Mouse (Mus musculus) heart, postnatal 36 days (tissue): ENCODE data around the gene Arl6ip6. TPM values are rescaled to one million over a fixed set of nuclear protein-coding genes. Genes with fewer than 3 reads are reported as not detected.

Source experiments
- DNase-seq, 2 experiments: peaks; one replicate each; pipeline ENCODE4 v3.0.0; 2021 to 2022
- intact Hi-C: fragments of 180-260 bp; cut with DNase I; formaldehyde crosslinking; loops from one replicate; pipeline ENCODE4 v1.15.1; 2025
- total RNA-seq, 2 experiments: library from RNA; stranded (reverse); gene quantifications; 2 replicates each; pipeline ENCODE4 v1.2.3; 2021

The Arl6ip6 gene
- 10 to 100 TPM; 12.5 to 13.2 TPM for total RNA-seq

- intact Hi-C loops, result loop anchor here (5.0 to 10.0 kb wide), 2 partner anchors 449 to 767 kb away; partner anchors contain the start of genes Arl5a and Stam2
- peak; percentile 97 to 99 for DNase-seq
These were observed at the start of gene Arl6ip6 for GRCm38 (mm10) chr2:53191523-53192220. Arl6ip6 (plus strand) TSS chr2:53191726.

GRCm38 (mm10) chr2:53146852-53147251 is 44.7 kb upstream of the Arl6ip6 start:
- intact Hi-C loops, result no loop called here
- DNase-seq, result no peak

GRCm38 (mm10) chr2:53173966-53174365 is 17.6 kb upstream of the Arl6ip6 start:
- intact Hi-C loops, result no loop called here
- no peak for DNase-seq

DNA sequence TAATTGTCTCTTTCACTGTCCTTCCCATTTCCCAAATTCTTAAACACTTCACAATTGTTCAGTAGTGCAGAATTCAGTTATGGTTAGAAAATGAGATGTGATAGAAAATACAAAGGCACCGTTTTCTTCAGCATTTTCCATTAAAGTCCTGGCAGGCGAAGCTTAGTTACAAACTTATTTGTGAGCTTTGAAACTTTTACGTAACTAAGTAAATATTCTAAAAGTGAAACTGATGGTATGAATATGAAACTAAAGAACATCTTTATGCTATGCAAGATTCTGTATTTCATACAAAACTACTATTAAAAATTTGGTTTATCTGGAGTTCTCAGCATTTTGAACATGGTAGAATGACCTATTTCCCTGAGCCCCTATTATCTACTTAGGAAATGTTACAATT is 12.6 kb upstream of the Arl6ip6 start:
- intact Hi-C loops, result no loop called here
- no peak for DNase-seq

DNA sequence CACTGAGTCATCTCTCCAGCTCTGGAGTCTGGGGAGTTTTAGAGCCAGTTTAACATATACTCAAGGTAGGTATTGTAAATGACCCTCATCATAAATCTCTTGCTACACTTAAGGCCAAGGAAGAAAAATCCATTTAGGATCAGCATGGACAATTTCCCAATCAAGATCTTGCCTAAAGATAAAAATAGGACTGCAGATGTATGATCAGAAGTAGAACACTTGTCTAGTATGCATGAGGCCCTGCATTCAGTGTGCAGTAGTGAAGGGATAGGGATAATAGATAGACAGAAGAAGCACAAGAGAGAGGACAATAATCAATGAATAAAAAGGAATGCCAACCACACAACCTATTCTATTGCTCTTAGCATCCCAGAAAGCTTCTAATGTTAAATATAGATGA is 11.7 kb upstream of the Arl6ip6 start:
- no peak for DNase-seq
- intact Hi-C loops, result no loop called here

DNA sequence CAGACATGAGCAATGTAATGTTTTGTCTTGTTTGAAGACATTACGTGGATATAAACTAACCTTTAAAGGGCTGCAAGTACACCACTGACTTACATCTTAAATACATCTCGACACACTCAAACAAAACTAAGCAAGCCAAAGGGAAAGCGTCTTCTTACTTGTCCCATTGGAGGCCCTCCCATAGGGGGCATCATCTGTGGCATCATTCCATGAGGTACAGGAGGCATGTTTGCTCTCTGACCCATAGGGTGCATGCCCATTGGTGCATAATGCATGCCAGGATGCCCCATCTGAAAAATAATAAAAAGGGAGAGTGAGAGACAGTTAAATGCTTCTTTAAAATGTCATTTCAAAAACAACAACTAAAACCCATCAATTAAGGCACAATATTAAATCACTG is 1.7 kb upstream of the Arl6ip6 start:
- intact Hi-C loops, result loop anchor here (5.0 to 10.0 kb wide), 2 partner anchors 448 to 765 kb away; partner anchors contain the start of genes Arl5a and Stam2
- DNase-seq, result no peak

GRCm38 (mm10) chr2:53190684-53191511 is 628 bp upstream of the Arl6ip6 start, which contains the start of gene Prpf40a:
Prpf40a (minus strand) TSS chr2:53191284.
- peak; percentile 100 for DNase-seq
- intact Hi-C loops, result loop anchor here (5.0 to 10.0 kb wide), 2 partner anchors 449 to 766 kb away; partner anchors contain the start of genes Arl5a and Stam2

- intact Hi-C loops, result loop anchor here (5.0 to 10.0 kb wide), 2 partner anchors 450 to 768 kb away; partner anchors contain the start of genes Arl5a and Stam2
- no peak for DNase-seq
These were observed 860 bp downstream of the Arl6ip6 start for GRCm38 (mm10) chr2:53192386-53192785.

GRCm38 (mm10) chr2:53196431-53196830 is 4.9 kb downstream of the Arl6ip6 start:
- no peak for DNase-seq
- intact Hi-C loops, result loop anchor here (10.0 kb wide), 1 partner anchor 772 kb away; the partner anchor contains the start of gene Arl5a

DNA sequence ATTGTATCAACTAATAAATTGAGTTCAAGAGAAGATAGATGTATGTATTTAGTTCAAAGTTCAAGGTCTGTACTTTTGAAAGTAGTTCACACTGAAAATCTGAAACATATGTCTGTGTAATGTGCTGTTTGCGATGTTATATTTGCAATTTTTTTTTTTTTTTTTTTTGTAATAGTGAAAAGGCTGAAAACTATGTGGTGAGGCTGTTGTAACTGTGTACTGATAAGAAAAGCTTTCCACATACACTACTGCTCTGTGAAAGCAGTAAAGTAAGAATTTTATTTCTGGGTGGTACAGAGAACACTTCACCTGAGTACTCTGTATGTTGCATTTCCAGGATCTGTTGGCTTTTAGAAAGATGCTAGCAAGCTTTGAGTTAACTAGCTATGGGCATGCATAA is 7.7 kb downstream of the Arl6ip6 start:
- DNase-seq, result no peak
- intact Hi-C loops, result loop anchor here (10.0 kb wide), 1 partner anchor 774 kb away; the partner anchor contains the start of gene Arl5a

DNA sequence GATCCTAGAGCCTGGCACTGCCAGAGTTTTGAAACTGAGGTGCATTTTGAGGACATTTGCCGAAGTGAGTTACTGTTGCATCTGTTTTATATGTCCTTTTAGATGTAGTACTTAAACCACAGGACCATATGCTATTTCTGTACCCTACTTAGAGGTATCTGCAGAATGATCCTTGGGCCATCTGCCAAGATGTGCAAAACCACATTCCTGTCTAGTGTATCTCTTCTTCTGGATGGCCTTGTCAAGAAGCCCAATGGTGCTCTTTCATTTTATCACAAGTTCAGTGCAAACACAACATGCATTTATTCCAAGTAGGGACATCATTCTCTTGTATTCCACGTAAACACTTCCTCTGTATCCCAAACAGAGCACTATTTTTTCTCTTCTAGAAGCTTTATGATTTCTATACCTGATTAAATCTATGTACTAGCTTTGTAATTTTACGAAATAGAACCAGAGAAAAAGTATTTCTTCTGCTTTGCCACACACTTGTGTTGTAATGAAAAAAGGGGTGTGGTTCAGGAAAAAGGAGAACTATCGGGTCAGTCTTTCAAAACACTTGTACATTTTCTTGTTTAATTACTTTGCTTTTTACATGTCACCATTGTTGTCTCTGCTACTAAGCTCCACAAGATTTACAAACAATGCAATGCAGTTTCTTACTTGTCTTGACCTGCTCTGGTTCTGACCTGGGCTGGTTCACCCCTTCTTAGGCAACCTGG is 8.8 kb downstream of the Arl6ip6 start:
- intact Hi-C loops, result loop anchor here (5.0 to 10.0 kb wide), 2 partner anchors 443 to 884 kb away; partner anchors contain the start of gene Rprm

GRCm38 (mm10) chr2:53204373-53205274 is 13.1 kb downstream of the Arl6ip6 start:
- DNase-seq, result no peak
- intact Hi-C loops, result loop anchor here (5.0 to 10.0 kb wide), 2 partner anchors 447 to 880 kb away; partner anchors contain the start of gene Rprm

More for the DNA sequence above, 8.8 kb downstream of the Arl6ip6 start:
- no peak for DNase-seq

GRCm38 (mm10) chr2:53206749-53207148 is 15.2 kb downstream of the Arl6ip6 start:
- intact Hi-C loops, result loop anchor here (10.0 kb wide), 1 partner anchor 878 kb away; the partner anchor contains the start of gene Rprm
- no peak for DNase-seq

GRCm38 (mm10) chr2:53213493-53213892 is 22.0 kb downstream of the Arl6ip6 start:
- no peak for DNase-seq
- intact Hi-C loops, result no loop called here

DNA sequence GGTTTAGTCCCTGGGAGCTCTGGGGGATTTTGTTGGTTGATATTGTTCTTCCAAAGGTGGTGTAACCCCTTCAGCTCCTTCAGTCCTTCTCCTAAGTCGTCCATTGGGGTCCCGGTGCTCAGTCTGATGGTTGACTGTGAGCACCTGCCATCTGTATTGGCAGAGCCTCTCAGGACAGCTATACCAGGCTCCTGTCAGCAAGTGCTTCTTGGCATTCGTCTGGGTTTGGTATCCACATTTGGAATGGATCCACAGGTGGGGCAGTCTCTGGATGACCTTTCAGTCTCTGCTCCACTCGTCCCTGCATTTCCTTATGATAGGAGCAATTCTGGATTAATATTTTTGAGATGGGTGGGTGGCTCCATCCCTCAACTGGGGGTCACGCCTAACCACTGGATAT is 30.7 kb downstream of the Arl6ip6 start:
- intact Hi-C loops, result no loop called here
- no peak for DNase-seq

DNA sequence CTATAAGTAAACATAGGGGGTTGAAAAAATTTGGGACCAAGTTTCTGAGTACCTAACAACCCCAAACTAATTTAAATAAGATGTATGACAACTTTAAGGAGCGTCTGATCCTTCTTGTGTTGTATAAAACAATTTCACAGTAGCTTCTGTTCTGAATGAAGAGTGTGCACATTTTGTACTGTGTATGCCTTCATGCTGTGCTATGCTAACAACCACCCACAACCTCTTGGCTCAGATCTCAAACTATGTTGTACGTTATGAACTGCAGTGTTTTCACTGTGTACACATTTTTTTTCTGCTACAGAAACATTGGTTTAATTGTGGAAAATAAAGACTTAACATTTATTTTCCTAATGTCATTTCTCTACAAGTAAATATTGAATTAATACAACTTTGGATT is 65.5 kb downstream of the Arl6ip6 start:
- intact Hi-C loops, result no loop called here
- DNase-seq, result no peak
